In the genomic region with DNA sequence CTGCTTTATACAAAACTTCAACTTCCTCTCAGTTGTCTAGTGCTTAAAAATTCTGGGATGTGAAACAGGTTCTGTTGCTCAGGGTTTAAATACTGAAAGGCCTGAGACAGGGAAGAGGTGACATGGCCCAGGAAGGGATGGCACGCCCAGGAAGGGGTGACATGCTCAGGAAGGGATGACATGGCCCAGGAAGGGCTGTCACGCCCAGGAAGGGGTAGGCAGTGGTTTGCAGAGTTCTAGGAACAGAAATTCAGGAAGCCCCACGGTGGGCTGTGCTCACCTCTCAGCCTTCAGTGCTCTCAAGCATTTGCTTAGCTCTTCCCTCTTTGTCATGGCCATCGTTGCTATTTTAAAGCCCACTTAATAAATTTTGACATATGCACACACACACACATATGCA, we compare ENCODE assay signal across 29 mouse cellular contexts.
A peak's percentile ranks its signal among the peaks of the same experiment; 100 is the strongest.
DNase-seq lines count a peak whose midpoint lies in the region; ATAC-seq and TF ChIP-seq lines count a peak whose summit lies in the region.
"Had no signal": no experiment of that assay in that cellular context is flagged by ENCODE, and none has a peak within 500 bp of the region (broad histone marks: within the 10 kb centered on the region; RNA-seq: fewer than 3 reads in every experiment).

No protein-coding gene starts in this region.

- H3K4me3 ChIP-seq in bone marrow, adult 2 months (replicated peaks; ENCODE audit: control insufficient read depth, low read depth, low read length) = no peak overlapping the region
- no peak overlapping the region for H3K4me3 ChIP-seq in layer of hippocampus, adult 2 months
- H3K4me3 ChIP-seq in heart, adult 2 months = no peak overlapping the region
- H3K4me3 ChIP-seq: embryonic facial prominence, embryonic 10.5 days; embryonic facial prominence, embryonic 13.5 days; forebrain, embryonic 10.5 days; forebrain, embryonic 13.5 days; heart, embryonic 12.5 days; heart, embryonic 15.5 days; hindbrain, embryonic 15.5 days had no signal

- H3K27ac ChIP-seq in bone marrow, adult 2 months (ENCODE audit: control insufficient read depth, insufficient read depth, low read depth, low read length, poor library complexity) = 0 out of 2 replicates have a peak overlapping the region, but pooled peaks have one; percentile 1
- H3K27ac ChIP-seq in layer of hippocampus, adult 2 months = no peak overlapping the region
- H3K27ac ChIP-seq in heart, adult 2 months = no peak overlapping the region
- H3K27ac ChIP-seq: embryonic facial prominence, embryonic 10.5 days; embryonic facial prominence, embryonic 13.5 days; forebrain, embryonic 10.5 days; forebrain, embryonic 13.5 days; heart, embryonic 15.5 days; hindbrain, embryonic 15.5 days had no signal

- ATAC-seq in granulocyte monocyte progenitor cell, adult 5-6 weeks (replicated peaks; ENCODE audit: poor library complexity, severe bottlenecking) = peak; percentile 92
- ATAC-seq in megakaryocyte, adult 5-6 weeks (ENCODE audit: poor library complexity, severe bottlenecking) = peak; percentile 90
- no peak for ATAC-seq in erythroblast, adult 5-6 weeks (replicated peaks; ENCODE audit: low FRiP score, poor library complexity, severe bottlenecking)
- ATAC-seq: activated CD4-positive, CD25-positive, alpha-beta regulatory T cell, adult 4 months; CD4-positive, CD25-positive, alpha-beta regulatory T cell, adult 4 months; forebrain, embryonic 13.5 days; forebrain, embryonic 16.5 days; intestine, postnatal 0 days had no signal

- no peaks in the 10 kb centered on the region for H3K79me2 ChIP-seq in heart, adult 2 months (replicated peaks; ENCODE audit: control insufficient read depth, insufficient read depth, low read length)

- peaks cover 4% of the 10 kb centered on the region; the same call in 1 of the 2 replicates for H3K4me1 ChIP-seq in bone marrow, adult 2 months (ENCODE audit: control insufficient read depth, insufficient read depth, low read length)
- no peaks in the 10 kb centered on the region for H3K4me1 ChIP-seq in heart, adult 2 months (ENCODE audit: control insufficient read depth, insufficient read depth, low read length)
- H3K4me1 ChIP-seq: embryonic facial prominence, embryonic 10.5 days; embryonic facial prominence, embryonic 13.5 days; forebrain, embryonic 10.5 days; forebrain, embryonic 13.5 days; heart, embryonic 12.5 days; heart, embryonic 15.5 days; hindbrain, embryonic 15.5 days had no signal

- peak; percentile 34 for DNase-seq in 416B (ENCODE audit: low read depth)
- no peak for DNase-seq in layer of hippocampus, adult 2 months (ENCODE audit: low spot score in 2 of 2)
- DNase-seq in spleen, postnatal 10 days (ENCODE audit: low spot score in 2 of 2) = no peak
- no peak for DNase-seq in heart, adult 2 months
- DNase-seq: adrenal gland, adult 8-10 months; adrenal gland, postnatal 25 days; cerebellum, adult 11 months; cerebellum, adult 2 months; cerebellum, adult 9-11 months; cerebellum, postnatal 25 days; embryo, embryonic 11 days; gastrocnemius, postnatal 25 days; heart, postnatal 10 days; heart, postnatal 36 days had no signal

- no peak for TF ChIP-seq EP300 in heart, adult 2 months (IDR thresholded peaks at IDR 0.05; ENCODE audit: insufficient read depth, low read depth, low read length)

- TF ChIP-seq POLR2A in bone marrow, adult 2 months (IDR thresholded peaks at IDR 0.05; ENCODE audit: borderline replicate concordance, control insufficient read depth, low read depth, low read length) = no peak
- TF ChIP-seq POLR2A in heart, adult 2 months (IDR thresholded peaks at IDR 0.05; ENCODE audit: insufficient read depth, low read depth, low read length) = no peak

- 15% methylated on average over 4 of the region's 4 CpGs for WGBS in bone marrow, adult 2 months
- 65% methylated on average over 4 of the region's 4 CpGs for WGBS in heart, adult 2 months

- H3K27me3 ChIP-seq in heart, adult 2 months (ENCODE audit: control insufficient read depth, insufficient read depth, low read length) = no peaks in the 10 kb centered on the region
- H3K27me3 ChIP-seq: embryonic facial prominence, embryonic 13.5 days; forebrain, embryonic 13.5 days; heart, embryonic 12.5 days; heart, embryonic 15.5 days; hindbrain, embryonic 15.5 days had no signal

- TF ChIP-seq CTCF in bone marrow, adult 2 months (IDR thresholded peaks at IDR 0.05; ENCODE audit: control insufficient read depth, insufficient read depth, low read length) = no peak
- no peak for TF ChIP-seq CTCF in layer of hippocampus, adult 2 months (conservative IDR thresholded peaks at IDR 0.05)
- TF ChIP-seq CTCF in heart, adult 2 months (IDR thresholded peaks at IDR 0.05) = no peak

- intact Hi-C loops in heart, adult 2 months (cut with DNase I) = no loop called here

- H3K9ac ChIP-seq in heart, adult 2 months (ENCODE audit: low read depth, low read length) = no peak overlapping the region
- H3K9ac ChIP-seq: embryonic facial prominence, embryonic 13.5 days; forebrain, embryonic 13.5 days; heart, embryonic 12.5 days; heart, embryonic 15.5 days; hindbrain, embryonic 15.5 days had no signal

- no peaks in the 10 kb centered on the region for H3K36me3 ChIP-seq in heart, adult 2 months (ENCODE audit: control insufficient read depth, insufficient read depth, low read length)
- H3K36me3 ChIP-seq: embryonic facial prominence, embryonic 10.5 days; embryonic facial prominence, embryonic 13.5 days; forebrain, embryonic 10.5 days; heart, embryonic 12.5 days; heart, embryonic 15.5 days; hindbrain, embryonic 15.5 days had no signal
